Mouse (Mus musculus): ENCODE data around the gene Fbxl17. TPM values are rescaled to one million over a fixed set of nuclear protein-coding genes. Genes with fewer than 3 reads are reported as not detected.

Gene Fbxl17
- polyA plus RNA-seq, 1 experiment from 2014 or later = 3.7 TPM

- 50% methylated on average over 5 of the region's 5 CpGs for WGBS
- Histone ChIP-seq H3K27ac (replicated peaks) (no peak overlapping the region; the same call in 1 of the 2 replicates), H3K36me3 (no peaks in the 10 kb centered on the region), H3K4me3 (no peak overlapping the region), H3K4me1 (peaks cover 42% of the 10 kb centered on the region), H3K9me3 (replicated peaks) (no peaks in the 10 kb centered on the region), H3K27me3 (ENCODE audit: low read depth, poor library complexity, severe bottlenecking) (peaks cover 19% of the 10 kb centered on the region; the same call in 1 of the 2 replicates)
- no peak for DNase-seq (ENCODE audit: low spot score)
Observed at GRCm38 (mm10) chr17:63176411-63176810, 323.4 kb downstream of the Fbxl17 start.

- H3K27ac ChIP-seq (replicated peaks) = no peak overlapping the region
- no peaks in the 10 kb centered on the region for H3K9me3 ChIP-seq (replicated peaks)
- H3K27me3 ChIP-seq (ENCODE audit: low read depth, poor library complexity, severe bottlenecking) = peaks cover 19% of the 10 kb centered on the region; the same call in 1 of the 2 replicates
- H3K4me1 ChIP-seq = peaks cover 52% of the 10 kb centered on the region
- no peak for DNase-seq (ENCODE audit: low spot score)
- H3K36me3 ChIP-seq = no peaks in the 10 kb centered on the region
- H3K4me3 ChIP-seq = no peak overlapping the region
- WGBS = 50% methylated on average over 1 of the region's 1 CpGs
Observed at GRCm38 (mm10) chr17:63172697-63173096, 327.1 kb downstream of the Fbxl17 start.

- H3K27me3 ChIP-seq (ENCODE audit: low read depth, poor library complexity, severe bottlenecking) = peaks cover 15% of the 10 kb centered on the region; the same call in 1 of the 2 replicates
- peaks cover 58% of the 10 kb centered on the region for H3K4me1 ChIP-seq
- WGBS = 15% methylated on average over 5 of the region's 5 CpGs
- no peaks in the 10 kb centered on the region for H3K36me3 ChIP-seq
- H3K9me3 ChIP-seq (replicated peaks) = no peaks in the 10 kb centered on the region
- no peak for DNase-seq (ENCODE audit: low spot score)
- H3K4me3 ChIP-seq = no peak overlapping the region
- H3K27ac ChIP-seq (replicated peaks) = no peak overlapping the region
Observed at GRCm38 (mm10) chr17:63171890-63172491, 327.8 kb downstream of the Fbxl17 start.

- Histone ChIP-seq H3K27me3 (ENCODE audit: low read depth, poor library complexity, severe bottlenecking) (peaks cover 15% of the 10 kb centered on the region; the same call in 1 of the 2 replicates), H3K9me3 (replicated peaks) (no peaks in the 10 kb centered on the region), H3K27ac (replicated peaks) (no peak overlapping the region), H3K4me3 (no peak overlapping the region), H3K4me1 (peaks cover 53% of the 10 kb centered on the region), H3K36me3 (no peaks in the 10 kb centered on the region)
- DNase-seq (ENCODE audit: low spot score) = no peak
- WGBS = 35% methylated on average over 5 of the region's 5 CpGs
Observed at GRCm38 (mm10) chr17:63171264-63171663, 328.6 kb downstream of the Fbxl17 start.

- H3K4me3 ChIP-seq = no peak overlapping the region
- peak overlapping the region; percentile 13; the same call in 1 of the 2 replicates for H3K27ac ChIP-seq (replicated peaks)
- H3K36me3 ChIP-seq = no peaks in the 10 kb centered on the region
- no peak for DNase-seq (ENCODE audit: low spot score)
- no peaks in the 10 kb centered on the region for H3K9me3 ChIP-seq (replicated peaks)
- peaks cover 2% of the 10 kb centered on the region; the same call in 1 of the 2 replicates for H3K27me3 ChIP-seq (ENCODE audit: low read depth, poor library complexity, severe bottlenecking)
- H3K4me1 ChIP-seq = peaks cover 36% of the 10 kb centered on the region
- WGBS = 70% methylated on average over 5 of the region's 5 CpGs
Observed at GRCm38 (mm10) chr17:63168019-63168788, 331.6 kb downstream of the Fbxl17 start.

GRCm38 (mm10) chr17:63167248-63167647, 332.6 kb downstream of the Fbxl17 start:
- Histone ChIP-seq H3K27me3 (ENCODE audit: low read depth, poor library complexity, severe bottlenecking) (no peaks in the 10 kb centered on the region), H3K4me1 (peaks cover 27% of the 10 kb centered on the region), H3K9me3 (replicated peaks) (no peaks in the 10 kb centered on the region), H3K27ac (replicated peaks) (0 out of 2 replicates have a peak overlapping the region, but pooled peaks have one; percentile 28), H3K4me3 (no peak overlapping the region), H3K36me3 (no peaks in the 10 kb centered on the region)
- DNase-seq (ENCODE audit: low spot score) = no peak
- WGBS = 78% methylated on average over 3 of the region's 3 CpGs

GRCm38 (mm10) chr17:63166692-63167091, 333.1 kb downstream of the Fbxl17 start:
- Histone ChIP-seq H3K27ac (replicated peaks) (no peak overlapping the region), H3K27me3 (ENCODE audit: low read depth, poor library complexity, severe bottlenecking) (no peaks in the 10 kb centered on the region), H3K4me3 (no peak overlapping the region), H3K36me3 (no peaks in the 10 kb centered on the region), H3K4me1 (peaks cover 22% of the 10 kb centered on the region), H3K9me3 (replicated peaks) (no peaks in the 10 kb centered on the region)
- no peak for DNase-seq (ENCODE audit: low spot score)
- WGBS = 88% methylated on average over 3 of the region's 3 CpGs

GRCm38 (mm10) chr17:63165847-63166246, 334.0 kb downstream of the Fbxl17 start:
- Histone ChIP-seq H3K4me3 (no peak overlapping the region), H3K9me3 (replicated peaks) (no peaks in the 10 kb centered on the region), H3K4me1 (peaks cover 14% of the 10 kb centered on the region), H3K27ac (replicated peaks) (no peak overlapping the region), H3K27me3 (ENCODE audit: low read depth, poor library complexity, severe bottlenecking) (no peaks in the 10 kb centered on the region), H3K36me3 (no peaks in the 10 kb centered on the region)
- 85% methylated on average over 13 of the region's 13 CpGs for WGBS
- DNase-seq (ENCODE audit: low spot score) = no peak

GRCm38 (mm10) chr17:63164289-63164688, 335.5 kb downstream of the Fbxl17 start:
- DNase-seq (ENCODE audit: low spot score) = no peak
- Histone ChIP-seq H3K4me3 (no peak overlapping the region), H3K36me3 (no peaks in the 10 kb centered on the region), H3K27me3 (ENCODE audit: low read depth, poor library complexity, severe bottlenecking) (no peaks in the 10 kb centered on the region; the same call in 1 of the 2 replicates), H3K9me3 (replicated peaks) (no peaks in the 10 kb centered on the region), H3K4me1 (peaks cover 26% of the 10 kb centered on the region), H3K27ac (replicated peaks) (no peak overlapping the region)
- 77% methylated on average over 1 of the region's 1 CpGs for WGBS

- Histone ChIP-seq H3K36me3 (no peaks in the 10 kb centered on the region), H3K27ac (replicated peaks) (no peak overlapping the region), H3K27me3 (ENCODE audit: low read depth, poor library complexity, severe bottlenecking) (no peaks in the 10 kb centered on the region; the same call in 1 of the 2 replicates), H3K4me3 (no peak overlapping the region), H3K4me1 (peaks cover 24% of the 10 kb centered on the region), H3K9me3 (replicated peaks) (no peaks in the 10 kb centered on the region)
- 86% methylated on average over 5 of the region's 5 CpGs for WGBS
- DNase-seq (ENCODE audit: low spot score) = no peak
Observed at GRCm38 (mm10) chr17:63161953-63162352, 337.9 kb downstream of the Fbxl17 start.

GRCm38 (mm10) chr17:63159196-63159595, 340.6 kb downstream of the Fbxl17 start:
- Histone ChIP-seq H3K27ac (replicated peaks) (no peak overlapping the region), H3K9me3 (replicated peaks) (no peaks in the 10 kb centered on the region), H3K27me3 (ENCODE audit: low read depth, poor library complexity, severe bottlenecking) (no peaks in the 10 kb centered on the region; the same call in 1 of the 2 replicates), H3K36me3 (no peaks in the 10 kb centered on the region), H3K4me1 (peaks cover 28% of the 10 kb centered on the region), H3K4me3 (no peak overlapping the region)
- DNase-seq (ENCODE audit: low spot score) = no peak
- 64% methylated on average over 7 of the region's 7 CpGs for WGBS

GRCm38 (mm10) chr17:63158436-63158835, 341.4 kb downstream of the Fbxl17 start:
- Histone ChIP-seq H3K27me3 (ENCODE audit: low read depth, poor library complexity, severe bottlenecking) (no peaks in the 10 kb centered on the region; the same call in 1 of the 2 replicates), H3K36me3 (no peaks in the 10 kb centered on the region), H3K4me3 (no peak overlapping the region), H3K4me1 (peaks cover 27% of the 10 kb centered on the region), H3K9me3 (replicated peaks) (no peaks in the 10 kb centered on the region), H3K27ac (replicated peaks) (no peak overlapping the region)
- DNase-seq (ENCODE audit: low spot score) = no peak
- 87% methylated on average over 3 of the region's 3 CpGs for WGBS

- WGBS = 67% methylated on average over 6 of the region's 6 CpGs
- no peaks in the 10 kb centered on the region for H3K9me3 ChIP-seq (replicated peaks)
- DNase-seq (ENCODE audit: low spot score) = no peak
- H3K27me3 ChIP-seq (ENCODE audit: low read depth, poor library complexity, severe bottlenecking) = no peaks in the 10 kb centered on the region; the same call in 1 of the 2 replicates
- H3K27ac ChIP-seq (replicated peaks) = no peak overlapping the region
- no peaks in the 10 kb centered on the region for H3K36me3 ChIP-seq
- peaks cover 27% of the 10 kb centered on the region for H3K4me1 ChIP-seq
- no peak overlapping the region for H3K4me3 ChIP-seq
Observed at GRCm38 (mm10) chr17:63157906-63158305, 341.9 kb downstream of the Fbxl17 start.

Data from midbrain, embryonic 10.5 days (tissue).